Mouse (Mus musculus) adrenal gland, postnatal 36 days (tissue): ENCODE data around the gene Rtl5. TPM values are rescaled to one million over a fixed set of nuclear protein-coding genes. Genes with fewer than 3 reads are reported as not detected.
A peak's percentile ranks its signal among the peaks of the same experiment; 100 is the strongest.
"Not testable (repeated sequence)": the region's sequence is repeated elsewhere in the genome, so short reads cannot be mapped to it uniquely, and the experiment has no call there.

Experiments used
- DNase-seq, 2 experiments: peaks; one replicate each; pipeline ENCODE4 v3.0.0; 2021; ENCODE audit warnings: mixed read lengths in 1 of 2
- long read RNA-seq, 2 experiments: library from polyadenylated mRNA; stranded (forward); transcript quantifications; one replicate each; pipeline ENCODE4 v2.0.0; 2021; ENCODE audit warnings: borderline sequencing depth in 2 of 2
- total RNA-seq, 2 experiments: library from RNA; stranded (reverse); gene quantifications; 2 replicates each; pipeline ENCODE4 v1.2.3; 2021

Gene Rtl5
- 1 to 10 TPM; 7.3 to 9.6 TPM for total RNA-seq
- long read RNA-seq, experiment 1, full-length matches to known transcripts, result 6 of 6 reads
- long read RNA-seq, experiment 1, partial matches to known transcripts, result 0 of 6 reads
- long read RNA-seq, experiment 1, other reads (novel, unspliced or antisense), result 0 of 6 reads
- long read RNA-seq, experiment 2, full-length matches to known transcripts, result 1 of 1 reads
- long read RNA-seq, experiment 2, partial matches to known transcripts, result 0 of 1 reads
- long read RNA-seq, experiment 2, other reads (novel, unspliced or antisense), result 0 of 1 reads

- peak; percentile 81 to 84 for DNase-seq
These were observed at the start of gene Rtl5 for GRCm38 (mm10) chrX:102070591-102071471. Rtl5 (minus strand) TSS chrX:102071304.

GRCm38 (mm10) chrX:102119042-102119864 is 48.1 kb upstream of the Rtl5 start, which contains the start of gene Pin4:
Pin4 (plus strand) TSS chrX:102119447.
- DNase-seq, result peak; percentile 92 to 93

- DNase-seq, result peak; percentile 2 to 6
These were observed 44.6 kb upstream of the Rtl5 start for GRCm38 (mm10) chrX:102115676-102116075.

GRCm38 (mm10) chrX:102109349-102109748 is 38.2 kb upstream of the Rtl5 start:
- not testable (repeated sequence) for DNase-seq

GRCm38 (mm10) chrX:102103830-102104229 is 32.7 kb upstream of the Rtl5 start:
- not testable (repeated sequence) for DNase-seq

- DNase-seq, result no peak
These were observed 30.8 kb upstream of the Rtl5 start for GRCm38 (mm10) chrX:102101886-102102285.

- DNase-seq, result no peak
These were observed 23.3 kb upstream of the Rtl5 start for GRCm38 (mm10) chrX:102094381-102094904.

- DNase-seq, result no peak
These were observed 19.5 kb upstream of the Rtl5 start for GRCm38 (mm10) chrX:102090605-102091004.

GRCm38 (mm10) chrX:102085798-102086443 is 14.8 kb upstream of the Rtl5 start:
- no peak for DNase-seq

- no peak for DNase-seq
These were observed 11.2 kb upstream of the Rtl5 start for GRCm38 (mm10) chrX:102082340-102082739.

GRCm38 (mm10) chrX:102081573-102082279 is 10.6 kb upstream of the Rtl5 start:
- no peak for DNase-seq

GRCm38 (mm10) chrX:102081076-102081475 is 10.0 kb upstream of the Rtl5 start:
- no peak for DNase-seq

GRCm38 (mm10) chrX:102076886-102077765 is 6.0 kb upstream of the Rtl5 start:
- no peak for DNase-seq

- DNase-seq, result no peak
These were observed 4.1 kb upstream of the Rtl5 start for GRCm38 (mm10) chrX:102075158-102075557.

- DNase-seq, result no peak
These were observed 3.3 kb upstream of the Rtl5 start for GRCm38 (mm10) chrX:102074435-102074834.

- no peak for DNase-seq
These were observed 2.7 kb upstream of the Rtl5 start for GRCm38 (mm10) chrX:102073605-102074325.

GRCm38 (mm10) chrX:102071517-102071916 is 413 bp upstream of the Rtl5 start:
- DNase-seq, result no peak

GRCm38 (mm10) chrX:102068811-102069540 is 2.1 kb downstream of the Rtl5 start:
- DNase-seq, result no peak
